Mouse (Mus musculus): ENCODE results near the gene Alkbh7. TPM values are rescaled to one million over a fixed set of nuclear protein-coding genes. Genes with fewer than 3 reads are reported as not detected.

Gene Alkbh7
- polyA plus RNA-seq, 1 experiment: 12.5 TPM

DNA sequence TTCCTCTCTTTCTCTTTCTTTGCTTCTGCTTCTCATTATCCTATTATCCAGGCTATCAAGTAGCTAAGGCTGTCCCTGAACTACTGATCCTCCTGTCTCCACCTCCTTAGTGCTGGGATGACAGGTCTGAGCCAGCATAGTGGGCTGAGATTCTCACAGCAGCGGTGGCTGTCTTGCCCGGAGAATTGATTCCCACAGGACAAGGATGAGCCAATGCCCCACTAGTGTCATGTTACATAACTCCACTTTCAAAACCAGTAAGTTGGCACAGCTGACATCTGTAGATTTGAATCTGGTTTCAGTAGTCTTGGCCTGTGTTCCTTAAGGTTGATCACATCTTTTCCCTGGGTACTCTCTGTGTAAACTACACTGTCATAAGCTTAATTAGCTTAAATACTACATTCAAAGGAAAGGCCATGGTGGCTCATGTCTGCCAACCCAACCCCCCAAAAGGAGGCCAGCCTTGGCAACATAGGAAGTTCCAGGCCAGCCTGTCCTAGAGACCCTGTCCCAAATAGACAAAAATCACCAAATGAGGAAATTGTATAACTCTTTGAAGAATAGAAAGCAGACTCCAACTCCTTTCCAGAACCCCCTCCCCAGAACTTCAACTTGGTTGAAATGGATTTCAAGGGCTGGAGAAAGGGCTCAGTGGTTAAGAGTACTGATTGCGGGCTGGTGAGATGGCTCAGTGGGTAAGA is 10.9 kb upstream of the Alkbh7 start:
- TF ChIP-seq POLR2A (IDR thresholded peaks at IDR 0.05; ENCODE audit: borderline replicate concordance, low read depth, low read length): no peak
- TF ChIP-seq CTCF (IDR thresholded peaks at IDR 0.05; ENCODE audit: low read depth, low read length): no peak
- Histone ChIP-seq H3K4me1 (ENCODE audit: control insufficient read depth, insufficient read depth, low read length) (peaks cover 4% of the 10 kb centered on the region), H3K4me3 (ENCODE audit: insufficient read depth, low read length) (no peak overlapping the region), H3K27ac (ENCODE audit: insufficient read depth, low read depth, low read length) (no peak overlapping the region)

DNA sequence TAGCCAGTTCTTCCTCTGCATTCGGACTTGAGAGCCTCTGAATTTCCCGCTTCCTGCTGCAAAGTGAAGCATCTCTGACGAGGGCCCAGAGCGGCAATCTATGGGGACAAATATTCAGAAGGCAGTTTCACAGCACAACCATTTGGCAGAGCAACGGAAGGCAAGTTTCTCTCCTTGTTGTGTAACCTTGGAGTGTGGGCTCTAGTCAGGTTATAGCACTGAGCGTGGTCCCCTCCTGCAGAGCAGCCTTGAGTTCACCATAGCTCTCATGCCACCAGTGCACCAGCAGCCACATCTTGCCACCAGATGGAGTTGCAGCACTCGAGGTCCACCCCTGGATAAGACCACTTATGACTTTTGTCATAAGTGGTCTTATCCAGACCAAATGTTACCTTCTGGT is 8.7 kb upstream of the Alkbh7 start:
- no peak for TF ChIP-seq POLR2A (IDR thresholded peaks at IDR 0.05; ENCODE audit: borderline replicate concordance, low read depth, low read length)
- TF ChIP-seq CTCF (IDR thresholded peaks at IDR 0.05; ENCODE audit: low read depth, low read length): no peak
- H3K4me1 ChIP-seq (ENCODE audit: control insufficient read depth, insufficient read depth, low read length): peaks cover 7% of the 10 kb centered on the region
- no peak overlapping the region for H3K27ac ChIP-seq (ENCODE audit: insufficient read depth, low read depth, low read length)
- no peak overlapping the region for H3K4me3 ChIP-seq (ENCODE audit: insufficient read depth, low read length)

DNA sequence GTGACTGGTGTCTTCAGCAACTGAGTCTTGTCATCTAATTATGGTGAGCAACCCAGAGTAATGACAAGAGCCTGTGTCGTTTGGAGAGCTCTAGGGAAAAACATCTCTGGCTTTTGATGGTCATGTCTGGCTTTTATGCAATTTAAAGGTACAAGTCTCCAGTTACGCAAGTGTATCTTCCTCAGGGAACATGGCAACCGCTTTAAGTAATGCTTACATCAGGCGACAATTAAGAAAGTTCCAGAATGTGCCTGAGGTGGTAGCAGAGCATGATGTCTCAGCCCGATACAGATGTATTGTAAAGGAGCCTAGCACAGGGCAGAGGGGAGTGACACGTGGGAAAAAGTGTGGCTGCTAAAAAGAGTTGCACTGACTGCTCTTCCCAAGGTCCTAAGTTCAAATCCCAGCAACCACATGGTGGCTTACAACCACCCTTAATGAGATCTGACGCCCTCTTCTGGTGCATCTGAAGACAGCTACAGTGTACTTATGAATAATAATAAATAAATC is 8.2 kb upstream of the Alkbh7 start:
- no peak overlapping the region for H3K4me3 ChIP-seq (ENCODE audit: insufficient read depth, low read length)
- no peak for TF ChIP-seq POLR2A (IDR thresholded peaks at IDR 0.05; ENCODE audit: borderline replicate concordance, low read depth, low read length)
- no peak overlapping the region for H3K27ac ChIP-seq (ENCODE audit: insufficient read depth, low read depth, low read length)
- peaks cover 7% of the 10 kb centered on the region for H3K4me1 ChIP-seq (ENCODE audit: control insufficient read depth, insufficient read depth, low read length)

DNA sequence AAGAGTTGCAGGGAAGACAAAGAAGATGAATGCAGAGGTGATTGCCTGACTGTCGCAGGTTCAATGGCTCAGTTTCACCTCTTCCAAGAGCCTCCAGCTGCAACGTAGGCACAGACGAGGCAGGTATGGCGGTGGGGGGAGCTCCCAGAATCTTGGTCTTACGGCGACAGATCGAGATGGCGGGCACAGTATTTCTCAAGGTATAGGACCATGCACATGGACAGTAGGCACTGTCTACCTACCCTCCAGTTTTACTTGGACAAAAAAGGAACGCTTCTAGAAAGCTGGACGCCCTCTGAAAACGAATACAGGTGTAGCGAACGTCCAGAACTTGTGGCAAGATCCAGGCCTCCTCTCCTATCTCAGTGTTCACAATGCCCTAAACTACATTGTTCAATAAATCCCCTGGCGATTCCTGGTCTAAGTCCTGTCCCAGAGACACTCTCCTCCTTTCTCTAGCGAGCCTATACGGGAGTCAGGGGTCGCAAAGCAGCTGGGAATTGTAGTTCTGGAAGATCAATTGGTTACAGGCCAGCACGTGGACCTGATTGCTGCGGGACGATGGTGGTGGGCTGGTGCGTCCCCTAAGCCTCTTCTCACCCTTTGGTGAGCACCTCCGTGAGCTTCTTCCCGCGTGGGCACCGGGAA is 7.5 kb upstream of the Alkbh7 start:
- Histone ChIP-seq H3K4me3 (ENCODE audit: insufficient read depth, low read length) (peak overlapping the region; percentile 99), H3K4me1 (ENCODE audit: control insufficient read depth, insufficient read depth, low read length) (peaks cover 7% of the 10 kb centered on the region), H3K27ac (ENCODE audit: insufficient read depth, low read depth, low read length) (peak overlapping the region; percentile 46; the same call in 1 of the 2 replicates)
- no peak for TF ChIP-seq POLR2A (IDR thresholded peaks at IDR 0.05; ENCODE audit: borderline replicate concordance, low read depth, low read length)
- no peak for TF ChIP-seq CTCF (IDR thresholded peaks at IDR 0.05; ENCODE audit: low read depth, low read length)

DNA sequence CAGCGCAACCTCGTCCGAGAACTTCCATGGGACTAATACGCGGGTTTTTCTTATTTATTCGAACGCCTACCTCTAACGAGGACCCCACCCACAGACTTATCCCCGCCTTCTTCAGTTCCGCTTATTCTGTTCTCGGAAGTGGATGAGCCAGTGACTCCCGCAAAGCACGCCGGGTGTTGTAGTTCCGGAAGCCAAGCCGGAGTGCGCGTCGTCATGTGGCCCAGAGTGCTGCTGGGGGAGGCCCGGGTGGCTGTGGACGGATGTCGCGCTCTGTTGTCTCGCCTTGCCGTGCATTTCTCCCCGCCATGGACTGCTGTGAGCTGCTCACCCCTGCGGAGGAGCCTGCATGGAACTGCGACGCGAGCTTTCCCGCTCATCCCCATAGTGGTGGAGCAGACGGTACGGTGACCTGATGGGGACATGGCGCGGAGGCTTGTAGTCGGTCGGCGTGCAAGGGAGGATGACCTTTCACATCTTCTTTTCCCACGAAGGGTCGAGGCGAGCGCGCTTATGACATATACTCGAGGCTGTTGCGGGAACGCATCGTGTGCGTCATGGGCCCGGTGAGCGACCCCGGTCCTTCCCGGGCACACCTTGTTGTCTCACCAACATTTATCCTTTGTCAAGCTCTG is 6.9 kb upstream of the Alkbh7 start, which contains the start of gene Clpp:
Gene Clpp, plus strand, starts transcription at position 191 of the 632 bp plus-strand sequence.
- peak within 1 kb of the TSS; percentile 61 for H3K27ac ChIP-seq (ENCODE audit: insufficient read depth, low read depth, low read length)
- peaks cover 7% of the 10 kb centered on the region for H3K4me1 ChIP-seq (ENCODE audit: control insufficient read depth, insufficient read depth, low read length)
- peak within 1 kb of the TSS; percentile 99 for H3K4me3 ChIP-seq (ENCODE audit: insufficient read depth, low read length)
- TF ChIP-seq POLR2A (IDR thresholded peaks at IDR 0.05; ENCODE audit: borderline replicate concordance, low read depth, low read length) (no peak; the same call in 1 of the 2 replicates), CTCF (IDR thresholded peaks at IDR 0.05; ENCODE audit: low read depth, low read length) (no peak)

DNA sequence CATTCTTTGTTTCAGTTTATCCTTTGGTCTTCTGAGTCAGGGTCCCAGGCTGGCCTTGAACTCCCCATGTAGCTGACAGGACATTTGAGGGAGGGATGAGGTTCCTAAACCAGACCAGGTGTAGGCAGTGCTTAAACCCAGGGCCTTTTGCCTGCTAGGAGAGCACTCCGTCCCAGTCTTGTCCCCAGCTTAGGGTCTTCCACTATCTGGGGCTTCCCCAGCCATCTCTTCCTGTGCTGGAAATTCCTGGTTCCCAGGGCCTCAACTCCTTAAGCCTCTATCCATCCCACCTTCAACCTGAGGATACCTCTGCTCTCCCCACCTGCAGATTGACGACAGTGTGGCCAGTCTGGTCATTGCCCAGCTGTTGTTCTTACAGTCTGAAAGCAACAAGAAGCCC is 6.2 kb upstream of the Alkbh7 start:
- TF ChIP-seq CTCF (IDR thresholded peaks at IDR 0.05; ENCODE audit: low read depth, low read length) (no peak), POLR2A (IDR thresholded peaks at IDR 0.05; ENCODE audit: borderline replicate concordance, low read depth, low read length) (no peak)
- Histone ChIP-seq H3K4me3 (ENCODE audit: insufficient read depth, low read length) (peak overlapping the region; percentile 99), H3K27ac (ENCODE audit: insufficient read depth, low read depth, low read length) (no peak overlapping the region), H3K4me1 (ENCODE audit: control insufficient read depth, insufficient read depth, low read length) (peaks cover 7% of the 10 kb centered on the region)

DNA sequence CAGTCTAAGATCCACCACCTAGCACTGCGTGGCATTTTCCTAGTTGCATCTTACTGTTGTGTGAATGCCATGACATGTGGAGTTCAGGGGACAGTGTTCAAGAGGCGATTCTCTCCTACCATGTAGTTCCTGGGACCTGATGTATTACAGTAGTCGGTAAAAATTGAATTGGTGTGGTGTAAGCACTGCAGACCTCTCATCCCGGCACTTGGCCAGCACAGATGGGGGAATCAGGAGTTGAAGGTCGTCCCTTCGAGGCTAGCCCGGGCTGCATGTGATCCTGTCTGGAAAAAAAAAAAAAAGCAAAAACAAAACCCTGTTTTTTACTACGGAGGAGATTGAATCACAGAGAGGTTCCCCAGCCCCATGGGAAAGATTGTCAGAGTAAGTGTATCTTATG is 2.1 kb upstream of the Alkbh7 start:
- TF ChIP-seq CTCF (IDR thresholded peaks at IDR 0.05; ENCODE audit: low read depth, low read length): no peak
- no peak for TF ChIP-seq POLR2A (IDR thresholded peaks at IDR 0.05; ENCODE audit: borderline replicate concordance, low read depth, low read length)
- no peak overlapping the region for H3K4me3 ChIP-seq (ENCODE audit: insufficient read depth, low read length)
- no peak overlapping the region for H3K27ac ChIP-seq (ENCODE audit: insufficient read depth, low read depth, low read length)
- peaks cover 7% of the 10 kb centered on the region for H3K4me1 ChIP-seq (ENCODE audit: control insufficient read depth, insufficient read depth, low read length)

DNA sequence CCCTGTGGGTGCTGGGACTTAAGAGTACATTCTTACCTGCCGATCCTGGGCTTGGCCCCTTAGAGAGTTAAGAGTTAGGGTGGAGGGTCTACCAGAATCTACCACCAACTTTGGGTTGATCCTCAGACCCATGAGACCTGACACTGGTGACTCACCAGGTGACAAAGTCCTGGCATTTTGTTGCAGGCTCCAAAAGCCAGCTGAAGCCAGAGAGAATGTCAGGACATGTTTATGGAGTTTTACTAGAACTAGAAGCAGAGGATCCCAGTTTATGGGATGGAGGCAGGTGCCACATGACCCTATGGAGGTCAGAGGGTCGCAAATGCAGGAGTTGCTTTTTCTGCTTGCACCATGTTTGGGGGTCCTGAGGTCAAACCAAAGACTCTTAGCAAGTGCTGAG is 633 bp upstream of the Alkbh7 start:
- Histone ChIP-seq H3K4me3 (ENCODE audit: insufficient read depth, low read length) (no peak overlapping the region), H3K27ac (ENCODE audit: insufficient read depth, low read depth, low read length) (no peak overlapping the region), H3K4me1 (ENCODE audit: control insufficient read depth, insufficient read depth, low read length) (peaks cover 2% of the 10 kb centered on the region; the same call in 1 of the 2 replicates)
- TF ChIP-seq CTCF (IDR thresholded peaks at IDR 0.05; ENCODE audit: low read depth, low read length) (no peak), POLR2A (IDR thresholded peaks at IDR 0.05; ENCODE audit: borderline replicate concordance, low read depth, low read length) (no peak)

DNA sequence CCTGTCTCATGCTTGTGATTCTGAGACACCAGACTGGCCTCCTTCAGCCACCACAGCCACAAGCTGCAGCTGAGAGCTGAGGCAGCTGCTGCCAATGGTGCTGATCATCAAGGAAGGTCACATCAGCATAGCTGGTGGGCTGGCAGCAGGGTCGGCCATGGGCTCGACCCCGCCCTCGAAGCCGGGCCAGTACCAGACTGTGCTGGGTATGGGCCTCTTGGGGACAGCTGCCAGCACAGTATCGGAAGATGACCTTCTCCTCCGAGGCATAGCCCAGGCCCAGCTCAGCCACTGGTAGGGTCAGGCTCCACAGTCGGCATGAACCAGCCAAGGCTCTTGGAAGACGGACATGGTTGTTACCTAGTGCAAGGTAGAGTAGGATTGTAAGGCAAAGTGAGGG is 2.3 kb downstream of the Alkbh7 start:
- no peak overlapping the region for H3K27ac ChIP-seq (ENCODE audit: insufficient read depth, low read depth, low read length)
- H3K4me3 ChIP-seq (ENCODE audit: insufficient read depth, low read length): no peak overlapping the region
- TF ChIP-seq CTCF (IDR thresholded peaks at IDR 0.05; ENCODE audit: low read depth, low read length): no peak
- TF ChIP-seq POLR2A (IDR thresholded peaks at IDR 0.05; ENCODE audit: borderline replicate concordance, low read depth, low read length): no peak
- H3K4me1 ChIP-seq (ENCODE audit: control insufficient read depth, insufficient read depth, low read length): no peaks in the 10 kb centered on the region; the same call in 1 of the 2 replicates
